Mouse (Mus musculus) ovary, postnatal 10 days (tissue): ENCODE measurements around the gene Gys1.

ENCODE experiments used
- DNase-seq: peaks from one replicate; pipeline ENCODE4 v3.0.0; 2022; ENCODE audit warnings: low spot score

The Gys1 gene

DNA sequence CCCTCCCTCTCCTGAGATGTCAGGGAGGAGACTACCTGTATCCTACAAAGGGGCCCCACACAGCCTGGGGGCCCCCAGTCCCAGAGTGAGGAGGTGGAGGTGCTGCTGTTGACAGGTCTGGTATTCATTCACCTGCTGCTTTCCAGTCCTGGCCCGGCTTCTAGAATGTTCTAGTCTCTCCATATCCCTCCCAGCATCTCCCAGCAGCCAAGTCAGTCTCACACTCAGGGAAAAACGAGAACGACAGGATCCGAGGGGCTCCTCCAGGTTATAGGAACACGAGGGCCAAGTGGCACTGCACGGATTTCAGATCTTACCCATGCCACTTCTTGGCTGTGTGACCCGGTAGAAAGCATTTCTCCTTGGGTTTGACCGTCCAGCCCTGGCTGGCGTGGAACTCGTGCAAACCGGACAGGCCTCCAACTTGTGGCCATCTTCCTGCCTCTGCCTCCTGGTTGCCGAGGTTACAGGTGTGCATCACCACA, 19.9 kb upstream of the Gys1 start:
- no peak for DNase-seq

DNA sequence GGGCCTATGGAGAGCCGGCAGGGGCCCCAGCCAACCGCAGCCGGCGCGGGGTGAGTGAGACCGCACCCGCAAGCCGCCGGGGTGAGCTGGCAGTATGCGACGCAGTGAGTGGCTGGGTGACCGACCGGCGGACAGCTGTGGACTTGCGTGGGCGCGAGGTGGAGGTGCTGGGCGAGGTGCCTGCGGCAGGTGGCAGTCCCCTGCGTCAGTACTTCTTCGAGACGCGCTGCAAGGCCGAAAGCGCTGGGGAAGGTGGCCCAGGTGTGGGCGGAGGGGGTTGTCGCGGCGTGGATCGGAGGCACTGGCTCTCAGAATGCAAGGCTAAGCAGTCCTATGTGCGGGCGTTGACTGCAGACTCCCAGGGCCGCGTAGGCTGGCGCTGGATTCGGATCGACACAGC, 19.0 kb upstream of the Gys1 start:
- DNase-seq, result no peak

DNA sequence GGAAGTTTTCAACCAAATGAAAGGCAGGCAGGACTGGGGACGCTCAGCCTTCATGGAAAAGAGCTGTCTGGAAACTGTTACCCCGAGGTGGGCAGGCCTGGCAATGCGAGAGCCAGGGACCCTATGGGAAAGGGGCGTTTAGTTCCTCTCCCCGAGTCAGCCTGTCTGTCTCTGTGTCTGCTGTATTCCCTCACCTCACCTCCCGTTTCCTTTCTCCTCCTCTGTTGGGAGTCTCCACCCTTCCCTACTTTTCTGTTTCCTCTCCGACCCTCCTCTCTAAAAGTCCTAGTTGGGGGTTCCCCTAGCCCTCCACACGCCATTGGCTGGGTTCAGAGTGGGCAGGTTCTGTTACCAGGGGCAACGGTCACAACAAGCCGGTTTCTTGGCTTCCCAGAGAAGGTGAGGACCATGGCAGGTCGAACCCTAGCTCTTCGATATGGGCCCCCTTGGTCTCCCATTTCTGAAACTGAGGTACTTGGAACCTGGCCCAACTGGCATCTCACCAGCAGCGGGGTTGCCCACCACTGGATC, 16.6 kb upstream of the Gys1 start:
- DNase-seq, result no peak

- no peak for DNase-seq
Observed at GRCm38 (mm10) chr7:45419859-45420614, 14.6 kb upstream of the Gys1 start.

DNA sequence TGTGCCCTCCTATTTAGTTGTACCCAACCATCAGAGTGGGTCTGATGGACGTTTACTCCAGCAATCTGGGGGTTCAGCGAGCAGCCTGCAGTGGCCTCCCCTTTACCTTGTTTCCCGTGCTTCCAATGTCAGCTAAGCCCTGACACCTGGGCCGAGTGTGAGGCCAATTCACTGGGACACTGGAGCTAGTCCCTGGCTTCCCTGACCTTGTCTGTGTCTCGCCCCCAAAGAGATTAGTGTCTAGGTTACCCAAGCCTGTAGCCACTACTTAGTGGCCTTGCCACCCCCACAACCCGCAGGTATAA, 14.1 kb upstream of the Gys1 start, which contains the start of gene Lhb:
TSS of gene Lhb (plus strand) at position 206 of the 305 bp plus-strand sequence.
- DNase-seq, result no peak

- DNase-seq, result no peak
Observed at GRCm38 (mm10) chr7:45421194-45421593, 13.4 kb upstream of the Gys1 start.

DNA sequence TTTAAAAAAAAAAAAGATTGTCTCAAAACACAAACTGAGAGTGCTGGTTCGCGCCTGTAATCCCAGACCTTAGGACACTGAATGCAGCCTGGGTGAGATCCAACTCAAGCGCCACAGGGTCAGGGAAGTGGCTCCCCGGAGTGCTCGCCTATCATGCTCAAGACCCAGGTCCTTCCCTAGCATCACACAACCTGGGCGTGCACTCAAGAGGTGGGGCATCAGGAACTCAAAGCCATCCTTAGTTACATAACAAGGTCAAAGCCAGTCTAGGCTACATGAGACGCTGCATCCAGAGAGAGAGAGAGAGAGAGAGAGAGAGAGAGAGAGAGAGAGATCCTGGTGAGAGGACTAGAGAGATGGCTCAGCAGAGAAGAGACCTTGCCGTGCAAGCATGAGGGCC, 8.1 kb upstream of the Gys1 start:
- no peak for DNase-seq

DNA sequence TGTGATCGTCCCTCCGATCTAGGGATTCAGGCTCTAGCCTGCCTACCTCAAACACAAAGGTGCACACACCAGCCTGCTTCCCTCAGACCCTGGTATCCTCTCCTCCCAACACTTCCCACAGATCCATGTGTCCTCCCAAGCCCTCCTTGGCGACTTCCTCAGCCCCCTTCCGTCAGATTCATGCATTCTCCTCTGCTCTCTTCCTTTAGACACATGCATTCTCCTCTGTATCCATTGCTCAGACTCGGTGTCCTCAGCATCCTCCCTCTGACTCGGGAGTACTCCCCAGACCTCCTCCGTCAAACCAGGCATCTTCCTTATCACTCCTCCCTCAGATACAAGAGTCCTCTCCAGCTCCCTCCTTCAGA, 825 bp upstream of the Gys1 start:
- DNase-seq, result no peak

DNA sequence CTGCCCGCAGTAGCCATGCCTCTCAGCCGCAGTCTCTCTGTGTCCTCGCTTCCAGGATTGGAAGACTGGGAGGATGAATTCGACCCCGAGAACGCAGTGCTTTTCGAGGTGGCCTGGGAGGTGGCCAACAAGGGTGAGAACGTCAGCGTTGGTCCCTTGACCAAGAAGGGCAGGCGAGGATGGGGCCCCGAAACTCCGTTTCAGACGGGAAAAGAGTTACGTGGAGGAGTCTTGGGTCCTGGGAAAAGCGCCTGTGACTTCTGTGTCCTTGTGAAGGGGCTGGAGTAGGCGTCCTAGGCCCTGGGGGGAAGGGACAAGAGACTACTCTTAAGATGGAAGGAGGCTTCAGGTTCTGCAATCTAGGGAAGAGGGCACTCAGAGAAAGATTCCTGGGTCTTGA, 394 bp downstream of the Gys1 start:
- DNase-seq, result no peak

DNA sequence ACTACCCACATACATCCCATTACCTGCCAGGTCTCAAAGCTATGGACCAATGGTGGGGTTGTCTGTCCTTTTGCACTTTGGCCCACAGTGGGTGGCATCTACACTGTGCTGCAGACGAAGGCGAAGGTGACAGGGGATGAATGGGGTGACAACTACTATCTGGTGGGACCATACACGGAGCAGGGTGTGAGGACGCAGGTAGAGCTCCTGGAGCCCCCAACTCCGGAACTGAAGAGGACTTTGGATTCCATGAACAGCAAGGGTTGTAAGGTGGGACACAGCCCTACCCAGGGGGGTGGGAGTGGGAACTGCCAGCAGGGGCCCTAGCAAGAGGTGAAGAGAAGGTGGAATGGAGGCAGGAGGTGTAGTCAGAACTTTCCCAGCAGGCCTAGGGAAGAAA, 1.8 kb downstream of the Gys1 start:
- DNase-seq, result no peak

DNA sequence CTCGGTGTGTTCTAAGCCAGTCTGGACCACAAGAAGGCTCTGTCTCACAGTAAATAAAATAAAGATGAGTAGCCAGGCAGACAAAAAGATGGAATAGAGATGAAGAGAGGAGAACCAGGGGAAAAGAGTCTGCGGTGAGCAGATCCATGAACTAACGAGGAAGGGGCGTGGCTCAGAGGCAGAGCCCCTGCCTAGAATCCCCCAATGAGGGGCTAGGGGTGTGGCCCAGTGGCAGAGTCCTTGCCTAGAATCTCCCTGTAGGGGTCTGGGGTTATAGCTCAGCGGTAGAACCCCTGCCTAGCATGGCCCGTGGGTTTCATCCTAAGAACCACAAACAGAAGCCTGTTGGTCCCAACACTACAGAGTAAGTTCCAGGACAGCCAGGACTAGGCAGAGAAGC, 2.4 kb downstream of the Gys1 start:
- DNase-seq, result no peak

DNA sequence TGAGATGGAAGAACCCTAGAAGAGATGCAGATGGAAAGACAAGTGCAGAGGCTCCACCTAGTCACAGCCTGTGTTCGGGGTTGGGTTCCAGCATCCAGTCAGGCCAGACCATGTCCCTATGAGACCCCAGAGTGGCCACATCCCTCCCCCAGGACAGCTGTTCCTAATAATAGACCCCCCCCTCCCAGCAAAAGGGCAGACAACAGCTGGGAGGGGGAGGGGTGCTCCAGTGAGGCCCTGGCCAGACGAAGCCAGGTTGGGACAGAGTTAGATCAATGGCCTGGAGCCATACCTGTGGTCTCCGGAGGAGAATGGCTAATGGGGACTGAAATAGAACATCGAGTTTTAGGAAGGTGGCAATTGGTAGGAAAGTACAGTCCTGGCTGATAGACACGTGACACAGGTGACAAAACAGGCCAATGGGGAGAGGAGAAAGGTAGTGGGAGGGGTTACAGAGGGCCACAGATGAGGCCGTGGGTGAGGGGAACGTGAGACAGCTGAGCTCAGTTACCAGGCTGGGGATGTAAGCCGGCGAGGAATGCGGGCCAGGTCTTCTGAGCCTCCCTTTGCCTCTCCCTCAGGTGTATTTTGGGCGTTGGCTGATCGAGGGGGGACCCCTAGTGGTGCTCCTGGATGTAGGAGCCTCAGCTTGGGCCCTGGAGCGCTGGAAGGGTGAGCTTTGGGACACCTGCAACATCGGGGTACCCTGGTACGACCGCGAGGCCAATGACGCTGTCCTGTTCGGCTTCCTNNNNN, 3.1 kb downstream of the Gys1 start, which contains the start of gene Ruvbl2:
TSS of gene Ruvbl2 (minus strand) at position 576 of the 756 bp plus-strand sequence.
- DNase-seq, result no peak

- DNase-seq, result no peak
Observed at GRCm38 (mm10) chr7:45443526-45444420, 9.1 kb downstream of the Gys1 start.

GRCm38 (mm10) chr7:45446589-45446988, 11.9 kb downstream of the Gys1 start:
- no peak for DNase-seq

DNA sequence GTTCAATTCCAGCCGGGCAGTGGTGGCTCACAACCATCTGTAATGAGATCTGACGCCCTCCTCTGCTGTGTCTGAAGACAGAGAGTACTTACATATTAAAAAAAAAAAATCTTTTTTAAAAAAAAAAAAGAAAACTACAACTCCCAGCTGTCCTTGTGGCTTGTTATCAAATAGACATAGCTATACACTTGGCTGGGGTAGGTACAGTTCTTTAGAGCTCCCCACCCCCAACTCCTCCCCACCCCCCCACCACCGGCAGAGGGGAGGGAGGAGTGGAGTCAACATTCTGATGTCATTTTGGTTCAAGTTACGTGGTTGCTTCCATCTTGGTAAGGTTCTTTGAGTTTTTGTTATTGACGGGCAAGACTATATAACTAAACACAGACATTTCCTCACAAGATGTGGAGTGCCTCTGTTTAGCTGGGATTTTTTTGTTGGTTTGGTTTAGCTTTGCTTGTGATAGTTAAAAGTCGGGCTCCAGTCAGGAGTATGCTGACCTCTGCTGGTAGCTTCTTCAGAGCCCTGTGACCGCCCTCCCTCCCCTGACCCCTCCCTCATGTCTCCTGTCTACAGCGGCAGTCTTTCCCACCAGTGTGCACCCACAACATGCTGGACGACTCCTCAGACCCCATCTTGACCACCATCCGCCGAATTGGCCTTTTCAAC, 12.8 kb downstream of the Gys1 start:
- no peak for DNase-seq

DNA sequence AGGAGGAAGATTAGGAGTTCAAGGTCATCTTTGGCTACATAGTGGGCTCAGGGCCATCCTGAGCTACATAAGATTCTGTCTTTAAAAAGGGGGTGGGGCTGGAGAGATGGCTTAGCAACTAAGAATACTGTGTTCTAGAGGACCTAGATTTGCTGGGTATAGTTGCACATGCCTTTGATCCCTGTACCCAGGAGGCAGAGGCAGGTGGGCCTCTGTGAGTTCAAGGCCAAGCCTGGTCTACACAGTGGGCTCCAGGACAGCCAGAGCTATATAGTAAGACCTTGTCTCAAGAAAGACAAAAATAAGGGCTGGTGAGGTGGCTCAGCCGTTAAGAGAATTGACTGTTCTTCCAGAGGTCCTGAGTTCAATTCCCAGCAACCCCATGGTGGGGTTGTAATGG, 15.3 kb downstream of the Gys1 start:
- no peak for DNase-seq

DNA sequence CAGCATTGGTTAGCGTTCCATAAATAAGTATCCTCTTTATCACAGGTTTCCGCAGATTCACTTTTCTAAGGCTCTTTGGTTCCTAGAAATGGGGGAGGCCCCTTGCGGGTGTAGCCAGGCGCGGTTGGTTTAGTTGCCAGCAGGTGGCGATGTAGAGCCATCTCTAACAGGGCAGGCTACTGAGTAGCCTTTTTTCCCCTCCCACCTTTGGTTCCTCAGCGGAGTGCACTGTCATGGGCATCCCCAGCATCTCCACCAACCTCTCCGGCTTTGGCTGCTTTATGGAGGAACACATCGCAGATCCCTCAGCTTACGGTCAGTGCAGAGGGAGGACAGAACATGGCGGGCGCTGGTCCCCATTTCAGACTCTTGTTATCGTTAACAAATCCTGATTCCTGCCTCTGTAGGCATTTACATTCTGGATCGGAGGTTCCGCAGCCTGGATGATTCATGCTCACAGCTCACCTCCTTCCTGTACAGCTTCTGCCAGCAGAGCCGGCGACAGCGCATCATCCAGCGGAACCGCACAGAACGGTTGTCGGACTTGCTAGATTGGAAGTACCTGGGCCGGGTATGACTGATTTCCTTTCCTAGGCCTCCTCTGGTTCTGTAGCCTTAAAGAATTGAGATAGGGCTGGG, 16.8 kb downstream of the Gys1 start:
- DNase-seq, result no peak

GRCm38 (mm10) chr7:45454971-45455370, 20.3 kb downstream of the Gys1 start:
- DNase-seq, result no peak

DNA sequence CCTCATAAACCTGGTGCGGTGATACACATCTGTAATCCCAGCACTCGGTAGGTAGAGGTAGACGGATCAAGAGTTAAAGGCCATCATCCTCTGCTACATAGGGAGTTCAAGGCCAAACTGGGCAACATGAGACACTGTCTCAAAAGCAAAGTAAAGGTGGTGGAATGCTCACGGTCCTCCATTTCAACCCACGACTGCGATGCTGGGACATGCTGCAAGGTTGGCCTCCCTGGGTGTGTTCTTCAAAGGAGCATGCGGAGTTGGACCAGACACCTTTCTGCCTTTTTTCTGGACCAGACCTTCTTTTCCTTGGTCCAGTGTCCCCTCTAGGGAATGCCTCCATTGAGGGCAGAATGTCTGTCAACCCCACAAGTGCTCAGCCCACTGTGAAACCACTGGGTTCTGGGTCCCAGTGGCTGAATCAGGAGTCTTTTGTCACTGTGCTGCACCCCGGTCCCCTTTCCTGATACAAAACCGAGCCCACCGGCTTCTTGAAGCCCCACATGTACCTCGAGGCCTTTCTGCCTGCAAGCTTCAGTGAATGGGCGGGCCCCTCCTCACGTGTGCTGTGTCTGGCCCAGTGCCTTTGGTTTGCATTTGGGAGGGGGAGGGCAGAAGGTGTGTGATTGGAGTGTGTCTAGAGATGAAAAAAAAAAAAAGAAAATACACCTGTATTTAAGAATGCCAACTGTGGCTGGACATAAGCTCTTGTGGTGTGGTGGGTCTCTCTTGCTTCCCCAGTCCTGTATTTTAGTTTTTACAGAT, 21.5 kb downstream of the Gys1 start:
- DNase-seq, result no peak

GRCm38 (mm10) chr7:45456721-45457203, 22.1 kb downstream of the Gys1 start:
- no peak for DNase-seq
